Mouse (Mus musculus): ENCODE data around the gene Chchd1. TPM values are rescaled to one million over a fixed set of nuclear protein-coding genes. Genes with fewer than 3 reads are reported as not detected.
A peak's percentile ranks its signal among the peaks of the same experiment; 100 is the strongest.

Gene Chchd1
- polyA plus RNA-seq, 1 experiment from 2014 or later, result 264 TPM

DNA sequence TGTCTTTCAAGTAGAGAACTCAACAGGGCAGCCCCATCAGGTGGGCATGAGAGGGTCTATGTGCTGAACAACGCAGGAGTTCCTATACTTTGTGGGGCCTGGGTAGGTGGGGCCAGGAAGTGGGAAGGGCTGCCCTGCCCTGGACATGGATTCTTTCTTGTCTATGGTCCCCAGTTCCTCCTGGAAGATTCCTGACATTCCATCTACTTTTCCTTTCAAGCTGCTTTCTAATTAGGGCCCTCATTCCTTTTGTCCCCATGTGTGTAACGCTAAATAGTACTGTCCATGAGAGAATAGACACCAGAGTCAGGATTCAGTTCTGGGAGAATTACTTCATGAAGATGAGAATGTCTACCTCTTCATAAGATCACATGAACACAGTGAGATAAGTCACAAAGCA, 39.2 kb upstream of the Chchd1 start:
- peaks cover 30% of the 10 kb centered on the region for H3K4me1 ChIP-seq (replicated peaks)
- ATAC-seq (ENCODE audit: insufficient number of reproducible peaks, insufficient read depth, low FRiP score, low TSS enrichment, low read depth), result no peak
- no peaks in the 10 kb centered on the region for H3K9me3 ChIP-seq
- 76% methylated on average over 2 of the region's 2 CpGs for WGBS
- no peak overlapping the region; the same call in 1 of the 2 replicates for H3K9ac ChIP-seq (replicated peaks)
- peak overlapping the region; percentile 75; the same call in 1 of the 2 replicates for H3K27ac ChIP-seq
- peaks cover 32% of the 10 kb centered on the region for H3K27me3 ChIP-seq
- H3K4me2 ChIP-seq, result peak overlapping the region; percentile 87
- peak overlapping the region; percentile 18; the same call in 1 of the 2 replicates for H3K4me3 ChIP-seq (replicated peaks)
- H3K36me3 ChIP-seq, result no peaks in the 10 kb centered on the region

DNA sequence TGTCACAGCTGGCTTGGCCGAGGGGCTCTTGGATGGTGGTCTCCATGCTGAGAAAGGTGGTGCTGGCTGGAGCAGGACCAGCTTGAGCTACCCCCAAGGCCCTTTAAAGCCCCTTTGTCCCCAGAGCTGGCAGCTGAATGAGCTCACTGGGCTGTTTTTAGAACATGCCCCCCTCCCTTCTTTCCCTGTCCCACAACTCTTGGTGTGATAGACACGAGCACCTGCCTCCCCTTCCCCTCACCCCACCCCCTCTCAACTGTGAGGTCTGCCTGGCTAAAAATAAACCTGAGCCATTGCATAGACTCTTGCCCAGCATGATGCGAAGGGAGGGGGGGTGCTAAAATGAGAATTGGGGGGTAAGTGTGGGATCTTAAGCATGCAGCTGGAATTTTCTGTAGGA, 38.4 kb upstream of the Chchd1 start:
- H3K36me3 ChIP-seq, result no peaks in the 10 kb centered on the region
- 54% methylated on average over 3 of the region's 3 CpGs for WGBS
- H3K4me3 ChIP-seq (replicated peaks), result peak overlapping the region; percentile 18; the same call in 1 of the 2 replicates
- H3K4me2 ChIP-seq, result peak overlapping the region; percentile 21
- peak overlapping the region; percentile 75 for H3K27ac ChIP-seq
- peaks cover 35% of the 10 kb centered on the region for H3K27me3 ChIP-seq
- H3K9me3 ChIP-seq, result no peaks in the 10 kb centered on the region
- peak overlapping the region; percentile 40; the same call in 1 of the 2 replicates for H3K9ac ChIP-seq (replicated peaks)
- 0 out of 2 replicates have a peak, but pooled peaks have one; percentile 7 for ATAC-seq (ENCODE audit: insufficient number of reproducible peaks, insufficient read depth, low FRiP score, low TSS enrichment, low read depth)
- H3K4me1 ChIP-seq (replicated peaks), result peaks cover 30% of the 10 kb centered on the region

DNA sequence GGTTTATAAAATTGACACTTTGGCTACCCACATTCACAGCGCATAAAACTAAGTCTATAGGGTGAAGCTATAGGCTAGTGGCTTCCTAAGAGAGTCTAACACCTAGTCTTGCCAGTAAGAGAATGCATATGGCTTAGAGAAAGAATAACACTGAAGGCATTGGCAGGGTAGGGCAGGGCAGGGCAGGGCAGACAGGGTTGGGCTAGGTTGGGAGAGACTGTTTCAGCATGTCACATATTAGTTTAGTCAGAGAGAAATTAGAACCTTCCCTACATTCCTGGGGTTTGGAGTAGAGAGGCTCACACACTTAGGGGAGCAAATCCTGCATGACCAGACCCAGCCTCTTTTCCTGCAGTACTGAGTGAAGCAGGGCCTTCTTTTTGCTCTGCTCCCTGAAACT, 35.3 kb upstream of the Chchd1 start:
- peak overlapping the region; percentile 34; the same call in 1 of the 2 replicates for H3K9ac ChIP-seq (replicated peaks)
- no peak overlapping the region for H3K4me3 ChIP-seq (replicated peaks)
- H3K36me3 ChIP-seq, result no peaks in the 10 kb centered on the region
- peaks cover 14% of the 10 kb centered on the region for H3K4me1 ChIP-seq (replicated peaks)
- no peaks in the 10 kb centered on the region for H3K9me3 ChIP-seq
- WGBS, result 71% methylated on average over 1 of the region's 1 CpGs
- no peak overlapping the region for H3K27ac ChIP-seq
- no peak overlapping the region for H3K4me2 ChIP-seq
- no peak for ATAC-seq (ENCODE audit: insufficient number of reproducible peaks, insufficient read depth, low FRiP score, low TSS enrichment, low read depth)
- H3K27me3 ChIP-seq, result peaks cover 41% of the 10 kb centered on the region

DNA sequence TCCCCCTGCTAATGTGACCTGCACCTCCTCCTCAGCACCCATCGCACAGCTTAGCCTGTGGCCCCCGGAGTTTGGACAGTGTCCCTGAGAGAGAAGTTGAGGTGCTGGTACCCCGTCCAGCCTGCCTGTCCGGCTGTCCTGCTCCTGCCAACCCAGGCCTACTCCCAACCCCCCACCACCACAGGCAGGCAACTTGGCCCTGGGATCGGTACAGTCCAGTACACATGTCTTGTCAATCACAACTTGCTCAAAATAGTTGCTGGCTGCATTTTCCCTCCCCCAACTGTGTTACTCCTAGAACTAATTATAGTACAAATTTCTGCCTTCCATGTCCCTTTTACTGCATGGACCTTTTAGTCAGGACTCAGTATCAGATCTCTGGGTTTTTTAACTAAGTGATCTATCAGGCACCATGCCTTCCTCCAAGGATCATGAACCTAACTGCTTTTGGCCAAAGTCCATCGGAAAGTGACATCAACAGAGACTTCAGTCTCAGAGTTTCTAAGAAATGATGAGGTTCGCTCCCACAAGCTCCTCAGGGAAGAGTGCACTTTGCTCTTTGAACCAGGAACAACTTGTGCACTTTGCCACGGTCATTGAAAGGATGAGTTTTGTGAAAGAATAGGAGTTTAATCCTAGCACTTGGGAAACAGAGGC, 34.5 kb upstream of the Chchd1 start, which contains the start of gene Synpo2l:
Gene Synpo2l, minus strand, starts transcription at position 201 of the 657 bp plus-strand sequence.
- 84% methylated on average over 8 of the region's 8 CpGs for WGBS
- Histone ChIP-seq H3K4me1 (replicated peaks) (peaks cover 11% of the 10 kb centered on the region), H3K36me3 (no peaks in the 10 kb centered on the region), H3K27ac (no peak within 1 kb of the TSS), H3K9me3 (no peaks in the 10 kb centered on the region), H3K4me3 (replicated peaks) (no peak within 1 kb of the TSS), H3K4me2 (no peak within 1 kb of the TSS), H3K9ac (replicated peaks) (peak within 1 kb of the TSS; percentile 34; the same call in 1 of the 2 replicates), H3K27me3 (peaks cover 32% of the 10 kb centered on the region)
- no peak for ATAC-seq (ENCODE audit: insufficient number of reproducible peaks, insufficient read depth, low FRiP score, low TSS enrichment, low read depth)

GRCm38 (mm10) chr14:20672990-20673389, 29.8 kb upstream of the Chchd1 start:
- no peak overlapping the region for H3K4me3 ChIP-seq (replicated peaks)

DNA sequence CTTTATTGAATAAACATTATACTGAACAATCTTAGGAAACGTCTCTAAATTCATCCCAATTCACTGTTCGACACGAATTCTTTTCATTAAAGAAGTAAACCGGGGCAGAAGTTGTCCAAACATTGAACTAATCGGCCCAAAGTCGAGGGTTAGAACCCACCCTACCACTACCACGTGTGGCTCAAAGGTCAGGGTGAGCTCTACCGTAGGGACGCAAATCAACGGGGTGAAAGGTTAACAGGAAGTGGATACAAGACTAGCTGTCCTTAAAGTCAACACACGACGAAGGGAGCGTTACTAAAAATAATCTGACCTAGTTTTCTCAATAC, 29.1 kb upstream of the Chchd1 start:
- 0 out of 2 replicates have a peak, but pooled peaks have one; percentile 12 for ATAC-seq (ENCODE audit: insufficient number of reproducible peaks, insufficient read depth, low FRiP score, low TSS enrichment, low read depth)
- Histone ChIP-seq H3K27me3 (peaks cover 10% of the 10 kb centered on the region; the same call in 1 of the 2 replicates), H3K27ac (peak overlapping the region; percentile 89), H3K4me3 (replicated peaks) (peak overlapping the region; percentile 75), H3K4me2 (peak overlapping the region; percentile 87), H3K36me3 (peaks cover 31% of the 10 kb centered on the region), H3K9ac (replicated peaks) (peak overlapping the region; percentile 42; the same call in 1 of the 2 replicates), H3K4me1 (replicated peaks) (peaks cover 14% of the 10 kb centered on the region), H3K9me3 (no peaks in the 10 kb centered on the region)
- WGBS, result 10% methylated on average over 13 of the region's 13 CpGs

More at GRCm38 (mm10) chr14:20672990-20673389, 29.8 kb upstream of the Chchd1 start:
- WGBS, result 93% methylated on average over 2 of the region's 2 CpGs
- Histone ChIP-seq H3K9me3 (no peaks in the 10 kb centered on the region), H3K4me2 (0 out of 2 replicates have a peak overlapping the region, but pooled peaks have one; percentile 87), H3K27me3 (peaks cover 12% of the 10 kb centered on the region; the same call in 1 of the 2 replicates), H3K27ac (no peak overlapping the region), H3K4me1 (replicated peaks) (peaks cover 14% of the 10 kb centered on the region), H3K36me3 (peaks cover 24% of the 10 kb centered on the region), H3K9ac (replicated peaks) (no peak overlapping the region)
- ATAC-seq (ENCODE audit: insufficient number of reproducible peaks, insufficient read depth, low FRiP score, low TSS enrichment, low read depth), result no peak

DNA sequence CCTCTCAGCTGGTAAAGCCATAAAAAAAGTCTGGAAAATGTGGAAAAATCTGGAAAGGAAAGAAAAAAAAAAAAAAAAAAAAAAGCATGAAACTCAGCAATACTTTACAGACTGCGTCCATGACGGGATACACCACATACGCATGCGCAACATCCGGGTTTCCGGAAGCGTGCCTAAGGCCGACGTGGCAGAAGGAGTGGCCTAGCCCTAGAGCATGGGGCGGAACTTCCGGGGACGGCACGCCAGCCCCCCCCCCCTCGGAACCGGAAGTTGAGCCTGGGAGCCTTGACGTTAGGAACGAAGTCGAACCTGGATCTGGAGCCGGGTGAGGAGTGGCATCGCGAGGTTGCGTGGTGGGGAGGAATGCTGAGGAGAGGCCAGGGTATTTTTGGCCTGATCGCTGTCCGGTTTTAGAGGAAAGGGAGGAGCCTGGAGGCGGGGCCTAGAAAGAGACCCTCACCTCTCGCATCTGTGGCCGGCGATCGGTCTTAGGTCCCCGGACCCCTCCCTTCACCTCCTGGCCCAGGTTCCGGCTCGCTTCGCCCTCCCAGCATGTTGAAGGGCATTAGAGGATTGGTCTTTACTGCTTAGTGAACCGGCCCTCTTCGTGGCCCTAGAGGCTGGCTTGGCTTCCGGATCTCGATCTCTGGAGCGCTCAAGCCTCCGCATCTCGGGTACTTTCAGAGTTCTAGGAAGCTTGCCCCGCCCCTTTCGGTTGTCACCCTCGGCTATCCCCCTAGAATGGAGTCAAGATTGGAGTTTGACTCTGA, 28.6 kb upstream of the Chchd1 start, which contains the start of gene Sec24c:
Gene Sec24c, plus strand, starts transcription at position 245 of the 770 bp plus-strand sequence.
- ATAC-seq (ENCODE audit: insufficient number of reproducible peaks, insufficient read depth, low FRiP score, low TSS enrichment, low read depth), result peak; percentile 91
- Histone ChIP-seq H3K4me2 (peak within 1 kb of the TSS; percentile 87), H3K4me1 (replicated peaks) (peaks cover 14% of the 10 kb centered on the region), H3K9ac (replicated peaks) (peak within 1 kb of the TSS; percentile 78), H3K4me3 (replicated peaks) (peak within 1 kb of the TSS; percentile 75), H3K36me3 (peaks cover 36% of the 10 kb centered on the region), H3K27me3 (peaks cover 8% of the 10 kb centered on the region; the same call in 1 of the 2 replicates), H3K9me3 (no peaks in the 10 kb centered on the region), H3K27ac (peak within 1 kb of the TSS; percentile 91)
- 1% methylated on average over 43 of the region's 43 CpGs for WGBS

DNA sequence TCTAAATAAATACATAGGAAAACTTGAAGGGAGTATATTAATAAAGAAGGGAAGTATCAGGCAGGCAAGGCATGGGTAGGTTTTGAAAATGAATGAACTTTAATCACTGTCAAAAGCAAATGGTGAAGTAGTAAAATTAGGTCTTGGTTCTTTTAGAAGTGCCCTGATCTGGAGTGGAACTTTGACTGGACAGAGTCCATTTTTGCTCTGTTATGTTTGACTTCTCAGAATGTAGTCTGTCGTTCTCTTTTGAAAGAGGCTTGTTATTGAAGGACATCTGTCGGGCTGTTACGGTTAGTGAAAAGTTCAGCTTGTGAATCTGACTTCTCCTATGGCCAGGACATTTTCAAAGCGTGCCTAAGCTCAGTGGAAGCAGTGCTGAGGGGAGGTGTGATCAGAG, 24.9 kb upstream of the Chchd1 start:
- H3K27me3 ChIP-seq, result no peaks in the 10 kb centered on the region
- 95% methylated on average over 4 of the region's 4 CpGs for WGBS

DNA sequence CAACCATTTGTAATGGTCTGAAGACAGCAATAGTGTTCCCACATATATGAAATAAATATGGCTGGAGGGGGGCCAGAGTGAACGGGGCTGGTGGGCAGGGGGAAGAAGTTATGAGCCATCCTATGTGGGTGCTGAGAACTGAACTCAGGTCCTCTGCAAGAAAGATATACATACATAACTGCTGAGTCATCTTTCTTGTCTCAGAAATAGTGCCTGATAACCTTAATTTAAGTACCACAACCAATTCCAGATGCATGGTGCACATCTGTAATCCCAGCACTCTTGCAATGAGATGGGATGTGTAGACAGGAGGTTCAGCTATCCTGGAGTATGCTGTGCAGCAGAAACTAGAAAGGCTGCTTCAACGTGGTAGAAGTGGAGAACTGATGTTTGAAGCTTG, 21.1 kb upstream of the Chchd1 start:
- Histone ChIP-seq H3K36me3 (peaks cover 99% of the 10 kb centered on the region), H3K9me3 (no peaks in the 10 kb centered on the region), H3K27ac (no peak overlapping the region), H3K9ac (replicated peaks) (no peak overlapping the region), H3K4me3 (replicated peaks) (no peak overlapping the region), H3K4me1 (replicated peaks) (no peaks in the 10 kb centered on the region), H3K27me3 (no peaks in the 10 kb centered on the region), H3K4me2 (no peak overlapping the region)
- WGBS, result 93% methylated on average over 2 of the region's 2 CpGs
- ATAC-seq (ENCODE audit: insufficient number of reproducible peaks, insufficient read depth, low FRiP score, low TSS enrichment, low read depth), result no peak

More for the DNA sequence above, 24.9 kb upstream of the Chchd1 start:
- H3K9me3 ChIP-seq, result no peaks in the 10 kb centered on the region
- H3K27ac ChIP-seq, result no peak overlapping the region
- no peak overlapping the region for H3K4me3 ChIP-seq (replicated peaks)
- peaks cover 72% of the 10 kb centered on the region for H3K36me3 ChIP-seq
- H3K4me2 ChIP-seq, result no peak overlapping the region
- no peak for ATAC-seq (ENCODE audit: insufficient number of reproducible peaks, insufficient read depth, low FRiP score, low TSS enrichment, low read depth)
- H3K9ac ChIP-seq (replicated peaks), result no peak overlapping the region
- peaks cover 14% of the 10 kb centered on the region for H3K4me1 ChIP-seq (replicated peaks)

- H3K27ac ChIP-seq, result no peak overlapping the region
- no peaks in the 10 kb centered on the region for H3K27me3 ChIP-seq
- H3K36me3 ChIP-seq, result peaks cover 99% of the 10 kb centered on the region
- WGBS, result 61% methylated on average over 3 of the region's 3 CpGs
- no peak for ATAC-seq (ENCODE audit: insufficient number of reproducible peaks, insufficient read depth, low FRiP score, low TSS enrichment, low read depth)
- H3K9ac ChIP-seq (replicated peaks), result no peak overlapping the region
- no peaks in the 10 kb centered on the region for H3K4me1 ChIP-seq (replicated peaks)
- H3K4me3 ChIP-seq (replicated peaks), result no peak overlapping the region
- no peaks in the 10 kb centered on the region for H3K9me3 ChIP-seq
- H3K4me2 ChIP-seq, result no peak overlapping the region
Observed at GRCm38 (mm10) chr14:20682498-20682897, 20.3 kb upstream of the Chchd1 start.

GRCm38 (mm10) chr14:20686576-20686975, 16.2 kb upstream of the Chchd1 start:
- H3K27me3 ChIP-seq, result no peaks in the 10 kb centered on the region
- H3K36me3 ChIP-seq, result peaks cover 100% of the 10 kb centered on the region
- H3K4me3 ChIP-seq (replicated peaks), result no peak overlapping the region
- H3K4me2 ChIP-seq, result no peak overlapping the region
- no peak for ATAC-seq (ENCODE audit: insufficient number of reproducible peaks, insufficient read depth, low FRiP score, low TSS enrichment, low read depth)
- no peaks in the 10 kb centered on the region for H3K4me1 ChIP-seq (replicated peaks)
- no peak overlapping the region for H3K9ac ChIP-seq (replicated peaks)
- no peaks in the 10 kb centered on the region for H3K9me3 ChIP-seq
- no peak overlapping the region for H3K27ac ChIP-seq
- WGBS, result 92% methylated on average over 3 of the region's 3 CpGs
